Mouse (Mus musculus) heart, adult 2 months (tissue): ENCODE results near the gene Ankrd37. TPM values are rescaled to one million over a fixed set of nuclear protein-coding genes. Genes with fewer than 3 reads are reported as not detected.

ENCODE experiments used
- DNase-seq, 2 experiments: peaks; one replicate each; pipeline ENCODE4 v3.0.0; 2021
- H3K27ac ChIP-seq: fragments of 200-600 bp; 2 replicates; pipeline ENCODE4 v1.8.1; 2022
- H3K27me3 ChIP-seq: fragments of 200-500 bp; 2 replicates; pipeline ENCODE4 v1.6.1; 2012; ENCODE audit warnings: mild to moderate bottlenecking, low read length, inconsistent platforms, mixed read lengths; ENCODE audit not compliant: control insufficient read depth, insufficient read depth
- H3K36me3 ChIP-seq: fragments of 200-500 bp; 2 replicates; pipeline ENCODE4 v1.6.1; 2012; ENCODE audit warnings: low read length, inconsistent platforms; ENCODE audit not compliant: control insufficient read depth, insufficient read depth
- H3K4me1 ChIP-seq: fragments of 200-500 bp; 2 replicates; pipeline ENCODE4 v1.6.1; 2011; ENCODE audit warnings: low read length; ENCODE audit not compliant: control insufficient read depth, insufficient read depth
- H3K4me3 ChIP-seq: fragments of 200-600 bp; 2 replicates; pipeline ENCODE4 v1.8.1; 2022
- H3K79me2 ChIP-seq: fragments of 200-500 bp; replicated peaks from 2 replicates; pipeline ENCODE4 v1.6.1; 2012; ENCODE audit warnings: mild to moderate bottlenecking, inconsistent platforms, low read length, moderate library complexity, mixed read lengths; ENCODE audit not compliant: control insufficient read depth, insufficient read depth
- H3K9ac ChIP-seq: fragments of 200-500 bp; 2 replicates; pipeline ENCODE4 v1.6.1; 2012; ENCODE audit warnings: low read depth, mild to moderate bottlenecking, control low read depth, inconsistent platforms, low read length, mixed read lengths
- CTCF ChIP-seq: fragments of 200-600 bp; IDR thresholded peaks from 2 replicates; pipeline ENCODE4 v1.8.1; 2022; ENCODE audit warnings: antibody characterized with exemption, mild to moderate bottlenecking, moderate library complexity
- EP300 ChIP-seq: fragments of 200-500 bp; IDR thresholded peaks from 2 replicates; pipeline ENCODE4 v1.6.1; 2011; ENCODE audit warnings: low read depth, low read length, control low read depth; ENCODE audit not compliant: insufficient read depth
- POLR2A ChIP-seq: fragments of 200-500 bp; IDR thresholded peaks from 2 replicates; pipeline ENCODE4 v1.6.1; 2011; ENCODE audit warnings: mild to moderate bottlenecking, low read depth, low read length, control low read depth; ENCODE audit not compliant: insufficient read depth
- WGBS: fragments of 180-500 bp; shearing (Covaris S2); methylation state at CpG from one replicate; pipeline ENCODE4 v1.1.7; 2018; 5-methylcytosine and 5-hydroxymethylcytosine counted together
- intact Hi-C: fragments of 180-260 bp; cut with DNase I; formaldehyde crosslinking; loops from one replicate; pipeline ENCODE4 v1.15.1; 2025
- polyA plus RNA-seq: library from polyadenylated mRNA; depleted of rRNA; stranded (reverse); fragments of >200 nt; gene quantifications from 2 replicates; pipeline ENCODE4 v1.2.3, GENCODE M21; 2012
- total RNA-seq, 2 experiments: library from RNA; stranded (reverse); gene quantifications; 2 replicates each; pipeline ENCODE4 v1.2.3; 2021

Gene Ankrd37
- total and polyA plus RNA-seq, 3 experiments, result 4.5 to 5.2 (median 4.5) TPM

DNA sequence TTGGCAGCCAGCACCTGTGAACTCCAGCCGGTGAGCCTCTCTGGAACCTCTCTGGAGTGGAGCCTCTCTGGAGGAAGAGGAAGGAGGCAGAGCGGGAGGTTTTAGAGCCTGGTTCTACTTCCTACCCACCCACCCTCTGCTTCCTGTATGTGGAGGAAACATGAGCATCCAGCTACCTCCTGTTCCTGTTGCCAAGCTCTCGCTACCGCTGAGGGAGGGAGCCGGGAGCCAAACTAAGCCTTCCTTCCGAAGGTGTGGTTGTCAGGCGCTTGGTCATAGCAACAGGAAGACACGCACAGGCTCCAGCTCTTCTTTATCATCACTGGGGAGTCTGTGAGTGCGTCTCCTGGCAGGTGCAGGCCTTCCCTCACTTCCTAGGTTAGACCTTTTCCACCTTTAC lies 16.7 kb upstream of the Ankrd37 start:
- Histone ChIP-seq H3K4me1 (peaks cover 3% of the 10 kb centered on the region), H3K27ac (peak overlapping the region; percentile 60), H3K4me3 (no peak overlapping the region), H3K36me3 (no peaks in the 10 kb centered on the region), H3K9ac (no peak overlapping the region), H3K27me3 (no peaks in the 10 kb centered on the region), H3K79me2 (no peaks in the 10 kb centered on the region)
- 45% methylated on average over 9 of the region's 9 CpGs for WGBS
- DNase-seq, result peak; percentile 46 to 53
- TF ChIP-seq EP300, result 0 out of 2 replicates have a peak, but pooled peaks have one; percentile 16
- no peak for TF ChIP-seq CTCF
- 0 out of 2 replicates have a peak, but pooled peaks have one; percentile 33 for TF ChIP-seq POLR2A
- intact Hi-C loops, result no loop called here

DNA sequence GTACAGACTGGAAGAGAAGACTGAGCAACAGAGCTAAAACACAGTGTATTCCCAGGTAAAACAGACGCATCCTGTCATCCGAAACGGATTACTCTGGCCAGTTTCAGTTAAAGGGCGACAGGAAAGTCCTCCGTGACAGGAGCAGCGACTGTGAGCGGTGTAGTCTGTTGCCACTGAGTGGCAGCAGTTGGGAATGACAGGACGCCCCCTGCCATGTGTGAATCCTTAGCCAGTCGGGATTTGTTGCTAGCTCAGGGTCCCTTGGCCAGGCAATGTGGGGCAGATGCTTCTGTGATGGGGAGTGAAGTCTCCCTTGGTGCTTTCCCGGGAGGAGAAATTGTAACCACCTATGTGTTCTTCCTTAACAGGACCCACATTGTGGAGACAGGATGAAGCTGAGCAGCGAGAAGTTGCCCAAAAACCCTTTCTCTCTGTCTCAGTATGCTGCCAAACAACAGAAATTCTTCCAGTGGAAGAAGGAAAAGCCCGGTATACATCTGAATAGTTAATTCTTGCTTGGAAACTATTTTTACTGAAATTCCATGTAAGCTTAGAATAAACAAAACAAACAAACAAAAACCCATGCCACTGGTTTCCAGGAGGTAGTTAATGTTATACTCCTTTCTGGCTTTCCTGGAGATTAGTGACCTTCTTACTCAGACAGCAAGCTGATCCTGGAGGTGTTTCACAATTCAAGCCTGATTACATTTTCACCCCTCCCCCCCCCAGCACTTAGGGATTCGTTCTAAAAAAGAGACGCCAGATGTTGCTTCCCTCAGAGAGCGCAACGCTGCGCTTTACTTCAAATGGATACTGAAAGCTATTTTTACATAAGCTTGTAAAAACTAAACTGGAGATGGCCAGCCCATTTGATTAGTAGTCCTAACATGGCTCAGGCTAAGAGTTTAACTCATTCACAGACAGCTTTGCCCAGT lies 5.5 kb upstream of the Ankrd37 start:
- Histone ChIP-seq H3K4me1 (peaks cover 2% of the 10 kb centered on the region), H3K27ac (peak overlapping the region; percentile 62), H3K4me3 (peak overlapping the region; percentile 33), H3K79me2 (no peaks in the 10 kb centered on the region), H3K27me3 (no peaks in the 10 kb centered on the region), H3K9ac (peak overlapping the region; percentile 59), H3K36me3 (no peaks in the 10 kb centered on the region)
- DNase-seq, result peak; percentile 41 to 51
- peak; percentile 70 for TF ChIP-seq CTCF
- TF ChIP-seq EP300, result 0 out of 2 replicates have a peak, but pooled peaks have one; percentile 39
- no peak for TF ChIP-seq POLR2A
- intact Hi-C loops, result no loop called here
- WGBS, result 6% methylated on average over 17 of the region's 17 CpGs

DNA sequence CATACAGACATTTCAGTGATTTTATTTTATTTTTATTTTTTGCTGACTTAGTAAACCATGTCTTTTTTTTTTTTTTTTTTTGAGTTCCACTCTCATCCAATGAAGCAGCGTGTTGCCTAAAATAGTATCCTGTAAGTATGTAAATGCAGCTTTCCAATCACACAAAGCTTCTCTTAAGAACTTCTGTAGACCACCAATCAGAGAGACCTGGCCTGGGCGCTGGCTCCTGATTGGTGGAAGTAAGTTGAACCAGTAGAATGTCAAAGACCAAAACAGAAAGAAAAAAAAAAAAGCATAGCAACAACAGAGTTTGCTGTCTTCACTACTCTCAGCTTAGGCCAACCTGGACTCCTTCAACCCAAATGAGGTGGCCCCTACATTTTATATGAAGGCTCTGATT lies 4.8 kb upstream of the Ankrd37 start:
- Histone ChIP-seq H3K79me2 (no peaks in the 10 kb centered on the region), H3K27me3 (no peaks in the 10 kb centered on the region), H3K27ac (peak overlapping the region; percentile 62), H3K4me3 (peak overlapping the region; percentile 33), H3K36me3 (peaks cover 2% of the 10 kb centered on the region; the same call in 1 of the 2 replicates), H3K4me1 (peaks cover 2% of the 10 kb centered on the region), H3K9ac (peak overlapping the region; percentile 50)
- TF ChIP-seq EP300 (no peak), CTCF (no peak), POLR2A (no peak)
- DNase-seq, result no peak
- WGBS, result 49% methylated on average over 2 of the region's 2 CpGs
- intact Hi-C loops, result no loop called here

DNA sequence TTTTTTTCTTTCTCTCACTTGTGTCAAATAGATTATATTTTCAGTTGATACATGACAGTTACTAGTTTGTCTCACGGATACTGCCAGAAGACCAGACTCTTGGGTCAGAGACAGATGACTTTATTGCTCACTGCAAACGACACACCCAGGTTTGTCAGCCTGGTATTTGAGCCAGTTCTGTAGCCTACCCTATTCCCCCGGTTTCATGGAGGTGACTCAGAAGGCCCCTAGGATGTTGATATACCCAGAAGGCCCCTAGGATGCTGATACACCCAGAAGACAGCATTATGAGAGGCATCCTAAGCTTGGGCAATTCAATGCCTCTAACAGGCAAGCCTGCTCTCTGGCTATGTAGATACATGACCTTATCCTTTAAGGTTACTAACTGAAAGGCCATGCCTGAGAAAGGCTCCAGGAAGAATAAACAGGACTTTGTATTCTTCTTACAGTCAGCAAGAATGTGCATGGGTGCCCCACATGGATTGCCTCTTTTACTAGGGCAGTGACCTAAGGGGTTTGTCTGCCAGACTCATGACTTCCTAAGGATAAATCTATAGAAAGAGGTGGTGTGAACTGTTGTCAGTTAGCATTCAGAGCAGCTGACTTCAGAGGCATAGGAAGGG lies 1.7 kb upstream of the Ankrd37 start:
- peaks cover 4% of the 10 kb centered on the region; the same call in 1 of the 2 replicates for H3K36me3 ChIP-seq
- H3K4me1 ChIP-seq, result peaks cover 2% of the 10 kb centered on the region
- no peak overlapping the region for H3K27ac ChIP-seq
- H3K79me2 ChIP-seq, result no peaks in the 10 kb centered on the region
- H3K4me3 ChIP-seq, result no peak overlapping the region
- H3K27me3 ChIP-seq, result no peaks in the 10 kb centered on the region
- DNase-seq, result no peak
- intact Hi-C loops, result no loop called here
- TF ChIP-seq CTCF (no peak), EP300 (no peak), POLR2A (no peak)
- 79% methylated on average over 3 of the region's 3 CpGs for WGBS
- no peak overlapping the region for H3K9ac ChIP-seq

DNA sequence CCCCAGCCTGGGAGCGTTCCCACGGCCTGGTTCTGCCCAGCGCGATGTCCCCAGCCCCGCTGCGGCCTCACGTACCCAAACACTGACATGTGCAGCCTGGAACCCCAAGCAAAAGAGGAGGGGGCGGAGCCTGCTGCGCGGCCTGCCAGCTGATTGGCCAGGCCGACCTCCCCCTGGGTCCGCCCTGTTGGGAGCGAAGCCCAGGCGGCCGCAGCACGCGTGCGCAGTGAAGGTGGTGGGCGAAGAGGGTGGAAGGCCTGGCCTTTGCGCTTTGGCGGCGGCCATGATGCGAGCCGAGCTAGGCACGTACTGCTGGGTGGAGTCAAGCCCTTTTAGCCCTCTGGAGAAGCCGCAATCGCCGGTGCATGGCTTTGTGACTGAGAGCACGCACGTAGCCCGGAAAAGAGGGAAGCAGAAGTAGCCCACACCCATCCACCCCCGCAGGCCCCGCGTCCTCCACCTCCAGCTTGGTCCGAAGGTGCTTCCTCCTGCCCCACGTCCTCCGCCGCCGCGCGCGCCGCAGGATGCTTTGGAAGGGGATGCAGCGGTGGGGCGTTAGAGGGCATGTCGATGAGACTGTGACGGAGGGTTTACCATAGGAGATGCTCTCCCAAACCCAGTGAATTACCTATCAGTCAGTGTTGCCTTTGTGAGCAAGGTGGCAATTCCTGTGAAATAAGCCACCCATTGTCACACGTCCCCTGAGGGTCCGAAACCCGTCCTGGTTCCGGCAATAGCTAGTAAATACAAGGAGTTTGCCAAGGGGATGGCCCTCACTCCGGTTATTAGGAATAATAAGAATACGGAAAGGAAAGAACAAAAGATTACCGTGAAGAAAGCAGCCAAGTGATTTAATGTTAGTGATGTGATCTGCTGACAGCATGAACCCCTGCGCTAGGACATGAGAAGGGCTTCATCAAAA lies 5.5 kb downstream of the Ankrd37 start:
- H3K36me3 ChIP-seq, result peaks cover 6% of the 10 kb centered on the region
- intact Hi-C loops, result loop anchor here (1.0 kb wide), 2 partner anchors 25 to 151 kb away; partner anchors contain the start of genes 1700029J07Rik, Cfap97 and Ufsp2
- DNase-seq, result peak; percentile 100
- peak overlapping the region; percentile 89 for H3K9ac ChIP-seq
- H3K27ac ChIP-seq, result peak overlapping the region; percentile 95
- H3K79me2 ChIP-seq, result no peaks in the 10 kb centered on the region
- TF ChIP-seq POLR2A (peak; percentile 99), EP300 (peak; percentile 82), CTCF (peak; percentile 15; the same call in 1 of the 2 replicates)
- H3K4me3 ChIP-seq, result peak overlapping the region; percentile 57
- WGBS, result 2% methylated on average over 55 of the region's 55 CpGs
- H3K27me3 ChIP-seq, result no peaks in the 10 kb centered on the region
- no peaks in the 10 kb centered on the region; the same call in none of the 2 replicates for H3K4me1 ChIP-seq
